Mouse (Mus musculus): ENCODE data around the gene Olfr1367. TPM values are rescaled to one million over a fixed set of nuclear protein-coding genes. Genes with fewer than 3 reads are reported as not detected.

The Olfr1367 gene
- total and polyA plus RNA-seq, 3 experiments = not detected

- H3K27me3 ChIP-seq (replicated peaks) = no peaks in the 10 kb centered on the region
- peaks cover 0 to 39% of the 10 kb centered on the region in 2 experiments; a peak in 2 of 4 replicates for H3K4me1 ChIP-seq (ENCODE audit: control insufficient read depth in 1 of 2, insufficient read depth in 2 of 2)
- in situ Hi-C loops (cut with MboI; ENCODE audit: low pct_ligation_motif_present, low pct_unique_long_range_greater_than_20kb, low sequenced_read_pairs) (loop anchor here (25.0 kb wide), 1 partner anchor 315 kb away; the partner anchor contains the start of genes Hist1h2ai, Hist1h2bl, Hist1h2bm and Hist1h3h), dilution Hi-C loops (cut with MboI; ENCODE audit: extremely low pct_ligation_motif_present, extremely low pct_unique_long_range_greater_than_20kb, low sequenced_read_pairs) (no loop called here)
- TF ChIP-seq E2F4 (IDR thresholded peaks at IDR 0.05; ENCODE audit: insufficient replicate concordance, low read depth, low read length) = no peak
- 0 out of 2 replicates have a peak, but pooled peaks have one; percentile 24 for TF ChIP-seq EP300 (IDR thresholded peaks at IDR 0.05; ENCODE audit: low read length)
- TF ChIP-seq KAT2A (IDR thresholded peaks at IDR 0.05; ENCODE audit: insufficient replicate concordance, low read length) = no peak
- DNase-seq (ENCODE audit: extremely low read depth) = no peak
- no peak overlapping the region for H3K27ac ChIP-seq (ENCODE audit: insufficient read depth, low read depth)
- peaks cover 18% of the 10 kb centered on the region for H3K79me2 ChIP-seq (replicated peaks; ENCODE audit: control insufficient read depth, extremely low read depth, insufficient read depth, poor library complexity, severe bottlenecking)
- H3K9ac ChIP-seq (ENCODE audit: insufficient read depth, low read depth) = no peak overlapping the region
- peaks cover 47 to 75% of the 10 kb centered on the region in 2 experiments for H3K36me3 ChIP-seq (replicated peaks in 1 of 2; ENCODE audit: control insufficient read depth in 1 of 2, insufficient read depth in 1 of 2, low read length in 1 of 2)
- H3K4me3 ChIP-seq (replicated peaks in 1 of 3; ENCODE audit: low read depth in 2 of 3, low read length in 2 of 3, poor library complexity in 1 of 3) = no peak overlapping the region
- H3K4me2 ChIP-seq (ENCODE audit: insufficient read depth, low read depth, poor library complexity, severe bottlenecking) = no peak overlapping the region
- H3K9me3 ChIP-seq (replicated peaks; ENCODE audit: low read length) = no peaks in the 10 kb centered on the region
These were observed 50.8 kb downstream of the Olfr1367 start for GRCm38 (mm10) chr13:21397486-21397885.

Other genes with a start within 250 kb of the Olfr1367 start
- gene Olfr1369-ps1, start 235.4 kb upstream of the Olfr1367 start, total RNA-seq (2012; rRNA removed) = not detected in 2 replicates
- gene Olfr1369-ps1, start 235.4 kb upstream of the Olfr1367 start, total RNA-seq (2014; rRNA removed) = not detected in 2 replicates
- gene Olfr1369-ps1, start 235.4 kb upstream of the Olfr1367 start, polyA plus RNA-seq (2012; ENCODE audit: insufficient read length, low read depth) = 0.13 and 0.18 TPM in 2 replicates
- gene Olfr263, start 217.3 kb upstream of the Olfr1367 start, total RNA-seq (2012; rRNA removed) = not detected in 2 replicates
- not detected in 2 replicates for gene Olfr263, start 217.3 kb upstream of the Olfr1367 start, total RNA-seq (2014; rRNA removed)
- gene Olfr263, start 217.3 kb upstream of the Olfr1367 start, polyA plus RNA-seq (2012; ENCODE audit: insufficient read length, low read depth) = not detected in 2 replicates
- not detected in 2 replicates for gene Olfr1368, start 201.0 kb upstream of the Olfr1367 start, total RNA-seq (2012; rRNA removed)
- not detected in 2 replicates for gene Olfr1368, start 201.0 kb upstream of the Olfr1367 start, total RNA-seq (2014; rRNA removed)
- not detected in 2 replicates for gene Olfr1368, start 201.0 kb upstream of the Olfr1367 start, polyA plus RNA-seq (2012; ENCODE audit: insufficient read length, low read depth)
- 146 and 176 TPM in 2 replicates for gene Trim27, start 167.5 kb upstream of the Olfr1367 start, total RNA-seq (2012; rRNA removed)
- 134 and 141 TPM in 2 replicates for gene Trim27, start 167.5 kb upstream of the Olfr1367 start, total RNA-seq (2014; rRNA removed)
- gene Trim27, start 167.5 kb upstream of the Olfr1367 start, polyA plus RNA-seq (2012; ENCODE audit: insufficient read length, low read depth) = 185 and 198 TPM in 2 replicates
- gene Gpx5, start 54.2 kb upstream of the Olfr1367 start, total RNA-seq (2012; rRNA removed) = not detected in 2 replicates
- not detected in 2 replicates for gene Gpx5, start 54.2 kb upstream of the Olfr1367 start, total RNA-seq (2014; rRNA removed)
- gene Gpx5, start 54.2 kb upstream of the Olfr1367 start, polyA plus RNA-seq (2012; ENCODE audit: insufficient read length, low read depth) = not detected in 2 replicates
- gene Gpx6, start 34.8 kb upstream of the Olfr1367 start, total RNA-seq (2012; rRNA removed) = 0.29 TPM in 1 of 2 replicates, not detected in the other
- gene Gpx6, start 34.8 kb upstream of the Olfr1367 start, total RNA-seq (2014; rRNA removed) = 1.3 and 1.4 TPM in 2 replicates
- gene Gpx6, start 34.8 kb upstream of the Olfr1367 start, polyA plus RNA-seq (2012; ENCODE audit: insufficient read length, low read depth) = 1.2 and 2.2 TPM in 2 replicates
- 9.9 and 10.2 TPM in 2 replicates for gene Zscan12, start 15.9 kb downstream of the Olfr1367 start, total RNA-seq (2012; rRNA removed)
- gene Zscan12, start 15.9 kb downstream of the Olfr1367 start, total RNA-seq (2014; rRNA removed) = 14.7 and 15.1 TPM in 2 replicates
- gene Zscan12, start 15.9 kb downstream of the Olfr1367 start, polyA plus RNA-seq (2012; ENCODE audit: insufficient read length, low read depth) = 10.6 and 10.7 TPM in 2 replicates
- gene Zkscan3, start 55.8 kb downstream of the Olfr1367 start, total RNA-seq (2012; rRNA removed) = 20.0 and 20.9 TPM in 2 replicates
- 32.7 and 36.2 TPM in 2 replicates for gene Zkscan3, start 55.8 kb downstream of the Olfr1367 start, total RNA-seq (2014; rRNA removed)
- 18.1 and 19.1 TPM in 2 replicates for gene Zkscan3, start 55.8 kb downstream of the Olfr1367 start, polyA plus RNA-seq (2012; ENCODE audit: insufficient read length, low read depth)
- 3.1 and 4.0 TPM in 2 replicates for gene Pgbd1, start 94.1 kb downstream of the Olfr1367 start, total RNA-seq (2012; rRNA removed)
- gene Pgbd1, start 94.1 kb downstream of the Olfr1367 start, total RNA-seq (2014; rRNA removed) = 7.0 and 7.4 TPM in 2 replicates
- gene Pgbd1, start 94.1 kb downstream of the Olfr1367 start, polyA plus RNA-seq (2012; ENCODE audit: insufficient read length, low read depth) = 3.0 and 3.9 TPM in 2 replicates
- gene Zscan26, start 106.8 kb downstream of the Olfr1367 start, total RNA-seq (2012; rRNA removed) = 14.8 and 16.0 TPM in 2 replicates
- gene Zscan26, start 106.8 kb downstream of the Olfr1367 start, total RNA-seq (2014; rRNA removed) = 20.9 and 25.9 TPM in 2 replicates
- gene Zscan26, start 106.8 kb downstream of the Olfr1367 start, polyA plus RNA-seq (2012; ENCODE audit: insufficient read length, low read depth) = 13.4 and 14.2 TPM in 2 replicates
- gene Nkapl, start 121.6 kb downstream of the Olfr1367 start, total RNA-seq (2012; rRNA removed) = 0.76 and 0.80 TPM in 2 replicates
- 0.84 and 0.90 TPM in 2 replicates for gene Nkapl, start 121.6 kb downstream of the Olfr1367 start, total RNA-seq (2014; rRNA removed)
- 0.26 and 0.56 TPM in 2 replicates for gene Nkapl, start 121.6 kb downstream of the Olfr1367 start, polyA plus RNA-seq (2012; ENCODE audit: insufficient read length, low read depth)
- gene Zkscan4, start 132.0 kb downstream of the Olfr1367 start, total RNA-seq (2012; rRNA removed) = not detected in 2 replicates
- not detected in 2 replicates for gene Zkscan4, start 132.0 kb downstream of the Olfr1367 start, total RNA-seq (2014; rRNA removed)
- not detected in 2 replicates for gene Zkscan4, start 132.0 kb downstream of the Olfr1367 start, polyA plus RNA-seq (2012; ENCODE audit: insufficient read length, low read depth)
- gene Gm10065, start 132.5 kb downstream of the Olfr1367 start, total RNA-seq (2012; rRNA removed) = not detected in 2 replicates
- gene Gm10065, start 132.5 kb downstream of the Olfr1367 start, total RNA-seq (2014; rRNA removed) = not detected in 2 replicates
- not detected in 2 replicates for gene Gm10065, start 132.5 kb downstream of the Olfr1367 start, polyA plus RNA-seq (2012; ENCODE audit: insufficient read length, low read depth)
- gene AK157302, start 148.3 kb downstream of the Olfr1367 start, total RNA-seq (2012; rRNA removed) = 0.17 and 0.29 TPM in 2 replicates
- 0.47 TPM in 2 replicates for gene AK157302, start 148.3 kb downstream of the Olfr1367 start, total RNA-seq (2014; rRNA removed)
- gene AK157302, start 148.3 kb downstream of the Olfr1367 start, polyA plus RNA-seq (2012; ENCODE audit: insufficient read length, low read depth) = 0.26 TPM in 1 of 2 replicates, not detected in the other
- gene Gm11273, start 154.5 kb downstream of the Olfr1367 start, total RNA-seq (2012; rRNA removed) = 13.5 and 21.0 TPM in 2 replicates
- gene Gm11273, start 154.5 kb downstream of the Olfr1367 start, total RNA-seq (2014; rRNA removed) = 28.3 and 28.8 TPM in 2 replicates
- gene Gm11273, start 154.5 kb downstream of the Olfr1367 start, polyA plus RNA-seq (2012; ENCODE audit: insufficient read length, low read depth) = 239 and 279 TPM in 2 replicates
- 7.4 and 8.1 TPM in 2 replicates for gene Zkscan8, start 184.2 kb downstream of the Olfr1367 start, total RNA-seq (2012; rRNA removed)
- gene Zkscan8, start 184.2 kb downstream of the Olfr1367 start, total RNA-seq (2014; rRNA removed) = 7.6 and 8.3 TPM in 2 replicates
- 7.3 and 9.7 TPM in 2 replicates for gene Zkscan8, start 184.2 kb downstream of the Olfr1367 start, polyA plus RNA-seq (2012; ENCODE audit: insufficient read length, low read depth)
- gene Olfr1366, start 195.9 kb downstream of the Olfr1367 start, total RNA-seq (2012; rRNA removed) = not detected in 2 replicates
- not detected in 2 replicates for gene Olfr1366, start 195.9 kb downstream of the Olfr1367 start, total RNA-seq (2014; rRNA removed)
- 0.08 and 0.10 TPM in 2 replicates for gene Olfr1366, start 195.9 kb downstream of the Olfr1367 start, polyA plus RNA-seq (2012; ENCODE audit: insufficient read length, low read depth)
- gene Olfr1535, start 213.0 kb downstream of the Olfr1367 start, total RNA-seq (2012; rRNA removed) = not detected in 2 replicates
- gene Olfr1535, start 213.0 kb downstream of the Olfr1367 start, total RNA-seq (2014; rRNA removed) = not detected in 2 replicates
- gene Olfr1535, start 213.0 kb downstream of the Olfr1367 start, polyA plus RNA-seq (2012; ENCODE audit: insufficient read length, low read depth) = not detected in 2 replicates
- gene Olfr1364, start 234.8 kb downstream of the Olfr1367 start, total RNA-seq (2012; rRNA removed) = not detected in 2 replicates
- gene Olfr1364, start 234.8 kb downstream of the Olfr1367 start, total RNA-seq (2014; rRNA removed) = not detected in 2 replicates
- gene Olfr1364, start 234.8 kb downstream of the Olfr1367 start, polyA plus RNA-seq (2012; ENCODE audit: insufficient read length, low read depth) = not detected in 2 replicates

Data from CH12.LX (cell line).